Comparison of ENCODE assay signal across 9 mouse cellular contexts in the genomic region with DNA sequence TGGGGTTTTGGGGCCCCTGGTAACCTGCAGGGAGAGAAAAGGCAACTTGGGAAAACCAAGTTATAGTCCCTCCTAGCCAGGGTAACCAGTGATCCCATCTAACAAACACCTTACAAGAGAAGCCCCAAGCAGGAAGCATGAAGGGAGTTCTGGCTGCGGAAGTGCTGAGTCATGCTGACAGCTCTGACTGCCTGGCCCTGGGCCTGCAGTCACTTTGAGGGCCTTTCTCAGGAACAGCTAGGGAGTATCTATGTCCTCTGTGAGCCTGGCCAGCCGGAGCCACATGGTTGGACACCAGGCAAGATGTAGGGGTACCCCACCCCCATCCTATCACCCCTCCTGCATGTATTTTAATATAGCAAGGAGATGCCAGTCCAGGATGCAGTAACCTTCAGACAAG. TPM values are rescaled to one million over a fixed set of nuclear protein-coding genes. Genes with fewer than 3 reads are reported as not detected.
A peak's percentile ranks its signal among the peaks of the same experiment; 100 is the strongest.
DNase-seq lines count a peak whose midpoint lies in the region; ATAC-seq lines count a peak whose summit lies in the region.
"Had no signal": no experiment of that assay in that cellular context is flagged by ENCODE, and none has a peak within 500 bp of the region (broad histone marks: within the 10 kb centered on the region; RNA-seq: fewer than 3 reads in every experiment).

No protein-coding gene starts in this region.

- no peak overlapping the region for H3K9ac ChIP-seq in heart, embryonic 15.5 days
- H3K9ac ChIP-seq: embryonic facial prominence, embryonic 12.5 days had no signal

- WGBS in heart, embryonic 15.5 days, result 76% methylated on average over 2 of the region's 2 CpGs

- no peak overlapping the region for H3K4me3 ChIP-seq in heart, embryonic 15.5 days
- H3K4me3 ChIP-seq: embryonic facial prominence, embryonic 12.5 days had no signal

- H3K9me3 ChIP-seq in heart, embryonic 15.5 days (replicated peaks), result no peaks in the 10 kb centered on the region
- H3K9me3 ChIP-seq: embryonic facial prominence, embryonic 12.5 days had no signal

- peak; percentile 34 to 36 for DNase-seq in urinary bladder, adult 18-20 months (ENCODE audit: low spot score in 2 of 2)
- no peak for DNase-seq in urinary bladder, adult 2 months (ENCODE audit: low spot score)
- DNase-seq in brain, adult 2 months (ENCODE audit: low read depth, low spot score), result peak; percentile 83
- peak; percentile 68 to 71 for DNase-seq in lung, adult 18-20 months
- no peak for DNase-seq in neural tube, embryonic 10.5 days (ENCODE audit: extremely low spot score, low spot score)
- no peak for DNase-seq in cerebellum, adult 11 months
- no peak for DNase-seq in B cell, adult 2 months

- H3K27me3 ChIP-seq in heart, embryonic 15.5 days, result no peaks in the 10 kb centered on the region
- H3K27me3 ChIP-seq: embryonic facial prominence, embryonic 12.5 days had no signal

- peaks cover 20% of the 10 kb centered on the region for H3K4me1 ChIP-seq in heart, embryonic 15.5 days (replicated peaks)
- H3K4me1 ChIP-seq: embryonic facial prominence, embryonic 12.5 days had no signal

- peaks cover 65% of the 10 kb centered on the region for H3K36me3 ChIP-seq in heart, embryonic 15.5 days

- peak; percentile 40; the same call in 1 of the 2 replicates for ATAC-seq in heart, embryonic 15.5 days (replicated peaks; ENCODE audit: insufficient number of reproducible peaks, insufficient read depth, low FRiP score, low read depth)

- H3K27ac ChIP-seq in heart, embryonic 15.5 days, result no peak overlapping the region; the same call in 1 of the 2 replicates
- H3K27ac ChIP-seq: embryonic facial prominence, embryonic 12.5 days had no signal

- H3K4me2 ChIP-seq in heart, embryonic 15.5 days, result no peak overlapping the region
- H3K4me2 ChIP-seq: embryonic facial prominence, embryonic 12.5 days had no signal

RNA-seq across cellular contexts. Expression of a gene that starts 16.3 kb away (rescaled TPM):
- polyA plus RNA-seq in urinary bladder, adult 2 months (2012; rRNA removed), result 137 and 145 TPM in 2 replicates
- 65.8 and 112 TPM in 2 replicates for polyA plus RNA-seq in heart, embryonic 15.5 days (2015; fragmentation: Nextera tagmentation; extraction: Ambion mirVana)

Comparison
In these comparisons a context has a peak if more than half of its experiments do, and no peak if none do; other contexts are left out.
1. DNase-seq: peak in urinary bladder, adult 18-20 months (2 of 2), brain, adult 2 months (single experiment) and lung, adult 18-20 months (2 of 2); none in urinary bladder, adult 2 months (single experiment), neural tube, embryonic 10.5 days (single experiment), cerebellum, adult 11 months (single experiment) and B cell, adult 2 months (0 of 2).